Mouse (Mus musculus): ENCODE measurements around the gene Zbtb32. TPM values are rescaled to one million over a fixed set of nuclear protein-coding genes. Genes with fewer than 3 reads are reported as not detected.

Zbtb32 gene
- polyA plus RNA-seq, 1 experiment from 2014 or later: 0.36 TPM

- Histone ChIP-seq H3K4me2 (peak overlapping the region; percentile 90), H3K9me3 (replicated peaks) (no peaks in the 10 kb centered on the region), H3K4me1 (peaks cover 26% of the 10 kb centered on the region), H3K4me3 (replicated peaks) (peak overlapping the region; percentile 72), H3K9ac (peak overlapping the region; percentile 97), H3K36me3 (peaks cover 36% of the 10 kb centered on the region), H3K27me3 (no peaks in the 10 kb centered on the region), H3K27ac (peak overlapping the region; percentile 94)
- peak; percentile 34 for ATAC-seq (replicated peaks; ENCODE audit: low FRiP score)
- under 1% methylated on average over 66 of the region's 67 CpGs for WGBS
Observed at GRCm38 (mm10) chr7:30587842-30588667, 10.7 kb downstream of the Zbtb32 start.

- Histone ChIP-seq H3K4me1 (peaks cover 26% of the 10 kb centered on the region), H3K27ac (no peak overlapping the region), H3K27me3 (no peaks in the 10 kb centered on the region), H3K9me3 (replicated peaks) (no peaks in the 10 kb centered on the region), H3K4me2 (peak overlapping the region; percentile 90), H3K4me3 (replicated peaks) (peak overlapping the region; percentile 72; the same call in 1 of the 2 replicates), H3K9ac (no peak overlapping the region), H3K36me3 (peaks cover 51% of the 10 kb centered on the region)
- ATAC-seq (replicated peaks; ENCODE audit: low FRiP score): no peak
- WGBS: 89% methylated on average over 28 of the region's 28 CpGs
Observed at GRCm38 (mm10) chr7:30586455-30587020, 12.2 kb downstream of the Zbtb32 start.

- no peak overlapping the region for H3K27ac ChIP-seq
- H3K9me3 ChIP-seq (replicated peaks): no peaks in the 10 kb centered on the region
- peaks cover 65% of the 10 kb centered on the region for H3K36me3 ChIP-seq
- ATAC-seq (replicated peaks; ENCODE audit: low FRiP score): no peak
- 97% methylated on average over 7 of the region's 7 CpGs for WGBS
- no peak overlapping the region for H3K9ac ChIP-seq
- no peak overlapping the region for H3K4me2 ChIP-seq
- H3K4me1 ChIP-seq: peaks cover 22% of the 10 kb centered on the region
- H3K27me3 ChIP-seq: no peaks in the 10 kb centered on the region
- H3K4me3 ChIP-seq (replicated peaks): no peak overlapping the region
Observed at GRCm38 (mm10) chr7:30585170-30585569, 13.5 kb downstream of the Zbtb32 start.

- no peak overlapping the region for H3K9ac ChIP-seq
- no peak for ATAC-seq (replicated peaks; ENCODE audit: low FRiP score)
- 85% methylated on average over 10 of the region's 10 CpGs for WGBS
- H3K9me3 ChIP-seq (replicated peaks): no peaks in the 10 kb centered on the region
- H3K36me3 ChIP-seq: peaks cover 73% of the 10 kb centered on the region
- H3K4me1 ChIP-seq: peaks cover 15% of the 10 kb centered on the region
- no peaks in the 10 kb centered on the region for H3K27me3 ChIP-seq
- H3K4me2 ChIP-seq: no peak overlapping the region
- no peak overlapping the region for H3K4me3 ChIP-seq (replicated peaks)
- H3K27ac ChIP-seq: no peak overlapping the region
Observed at GRCm38 (mm10) chr7:30584339-30584738, 14.4 kb downstream of the Zbtb32 start.

- Histone ChIP-seq H3K4me3 (replicated peaks) (no peak overlapping the region), H3K9ac (no peak overlapping the region), H3K4me1 (peaks cover 3% of the 10 kb centered on the region; the same call in 1 of the 2 replicates), H3K36me3 (peaks cover 100% of the 10 kb centered on the region), H3K9me3 (replicated peaks) (no peaks in the 10 kb centered on the region), H3K27ac (no peak overlapping the region), H3K4me2 (no peak overlapping the region), H3K27me3 (no peaks in the 10 kb centered on the region)
- 86% methylated on average over 16 of the region's 16 CpGs for WGBS
- no peak; the same call in 1 of the 2 replicates for ATAC-seq (replicated peaks; ENCODE audit: low FRiP score)
Observed at GRCm38 (mm10) chr7:30581547-30581946, 17.2 kb downstream of the Zbtb32 start.

GRCm38 (mm10) chr7:30579950-30580349, 18.8 kb downstream of the Zbtb32 start:
- Histone ChIP-seq H3K27ac (no peak overlapping the region), H3K9ac (no peak overlapping the region), H3K36me3 (peaks cover 100% of the 10 kb centered on the region), H3K4me2 (no peak overlapping the region), H3K4me3 (replicated peaks) (no peak overlapping the region), H3K9me3 (replicated peaks) (no peaks in the 10 kb centered on the region), H3K4me1 (no peaks in the 10 kb centered on the region), H3K27me3 (no peaks in the 10 kb centered on the region)
- WGBS: 94% methylated on average over 8 of the region's 8 CpGs
- ATAC-seq (replicated peaks; ENCODE audit: low FRiP score): no peak

- Histone ChIP-seq H3K36me3 (peaks cover 98% of the 10 kb centered on the region), H3K4me2 (no peak overlapping the region), H3K4me3 (replicated peaks) (no peak overlapping the region), H3K9me3 (replicated peaks) (no peaks in the 10 kb centered on the region), H3K27me3 (no peaks in the 10 kb centered on the region), H3K4me1 (no peaks in the 10 kb centered on the region), H3K9ac (no peak overlapping the region), H3K27ac (no peak overlapping the region)
- ATAC-seq (replicated peaks; ENCODE audit: low FRiP score): no peak
- 74% methylated on average over 2 of the region's 2 CpGs for WGBS
Observed at GRCm38 (mm10) chr7:30572969-30573368, 25.7 kb downstream of the Zbtb32 start.

- H3K9me3 ChIP-seq (replicated peaks): no peaks in the 10 kb centered on the region
- ATAC-seq (replicated peaks; ENCODE audit: low FRiP score): no peak
- no peak overlapping the region for H3K27ac ChIP-seq
- H3K4me1 ChIP-seq: no peaks in the 10 kb centered on the region
- no peak overlapping the region for H3K4me3 ChIP-seq (replicated peaks)
- H3K9ac ChIP-seq: no peak overlapping the region
- H3K4me2 ChIP-seq: no peak overlapping the region
- H3K36me3 ChIP-seq: peaks cover 96% of the 10 kb centered on the region
- H3K27me3 ChIP-seq: no peaks in the 10 kb centered on the region
- WGBS: 92% methylated on average over 5 of the region's 5 CpGs
Observed at GRCm38 (mm10) chr7:30572389-30572788, 26.3 kb downstream of the Zbtb32 start.

GRCm38 (mm10) chr7:30567555-30567954, 31.2 kb downstream of the Zbtb32 start:
- H3K36me3 ChIP-seq: peaks cover 77% of the 10 kb centered on the region
- no peak overlapping the region for H3K27ac ChIP-seq
- 93% methylated on average over 11 of the region's 11 CpGs for WGBS
- peaks cover 11% of the 10 kb centered on the region for H3K4me1 ChIP-seq
- H3K9me3 ChIP-seq (replicated peaks): no peaks in the 10 kb centered on the region
- H3K9ac ChIP-seq: no peak overlapping the region
- no peak for ATAC-seq (replicated peaks; ENCODE audit: low FRiP score)
- no peak overlapping the region for H3K4me2 ChIP-seq
- H3K27me3 ChIP-seq: no peaks in the 10 kb centered on the region
- H3K4me3 ChIP-seq (replicated peaks): no peak overlapping the region

GRCm38 (mm10) chr7:30566033-30566432, 32.7 kb downstream of the Zbtb32 start:
- peaks cover 69% of the 10 kb centered on the region for H3K36me3 ChIP-seq

GRCm38 (mm10) chr7:30564970-30565571, 33.6 kb downstream of the Zbtb32 start, which contains the start of gene Igflr1:
Igflr1 (plus strand) TSS chr7:30565427.
- peaks cover 59% of the 10 kb centered on the region for H3K36me3 ChIP-seq
- peaks cover 25% of the 10 kb centered on the region for H3K4me1 ChIP-seq
- H3K9me3 ChIP-seq (replicated peaks): no peaks in the 10 kb centered on the region
- peak within 1 kb of the TSS; percentile 73; the same call in 1 of the 2 replicates for H3K9ac ChIP-seq
- ATAC-seq (replicated peaks; ENCODE audit: low FRiP score): no peak
- peak within 1 kb of the TSS; percentile 79; the same call in 1 of the 2 replicates for H3K4me2 ChIP-seq
- 0 out of 2 replicates have a peak within 1 kb of the TSS, but pooled peaks have one; percentile 97 for H3K27ac ChIP-seq
- peak within 1 kb of the TSS; percentile 80 for H3K4me3 ChIP-seq (replicated peaks)
- H3K27me3 ChIP-seq: no peaks in the 10 kb centered on the region
- 90% methylated on average over 12 of the region's 12 CpGs for WGBS

More at GRCm38 (mm10) chr7:30566033-30566432, 32.7 kb downstream of the Zbtb32 start:
- ATAC-seq (replicated peaks; ENCODE audit: low FRiP score): no peak
- no peak overlapping the region for H3K9ac ChIP-seq
- peaks cover 22% of the 10 kb centered on the region for H3K4me1 ChIP-seq
- H3K4me2 ChIP-seq: no peak overlapping the region
- H3K27me3 ChIP-seq: no peaks in the 10 kb centered on the region
- WGBS: 75% methylated on average over 9 of the region's 9 CpGs
- no peak overlapping the region for H3K27ac ChIP-seq
- H3K4me3 ChIP-seq (replicated peaks): no peak overlapping the region
- H3K9me3 ChIP-seq (replicated peaks): no peaks in the 10 kb centered on the region

GRCm38 (mm10) chr7:30563906-30564280, 34.8 kb downstream of the Zbtb32 start:
- H3K9me3 ChIP-seq (replicated peaks): no peaks in the 10 kb centered on the region
- peak overlapping the region; percentile 97 for H3K27ac ChIP-seq
- H3K4me3 ChIP-seq (replicated peaks): peak overlapping the region; percentile 80
- peaks cover 48% of the 10 kb centered on the region for H3K36me3 ChIP-seq
- no peaks in the 10 kb centered on the region for H3K27me3 ChIP-seq
- WGBS: 17% methylated on average over 6 of the region's 6 CpGs
- H3K9ac ChIP-seq: peak overlapping the region; percentile 73
- H3K4me1 ChIP-seq: peaks cover 31% of the 10 kb centered on the region
- peak overlapping the region; percentile 79 for H3K4me2 ChIP-seq
- no peak for ATAC-seq (replicated peaks; ENCODE audit: low FRiP score)

All from kidney, embryonic 15.5 days (tissue).